Mouse (Mus musculus): Measurements from ENCODE around the gene Mapk10. TPM values are rescaled to one million over a fixed set of nuclear protein-coding genes. Genes with fewer than 3 reads are reported as not detected.

The Mapk10 gene
- total RNA-seq (2021) = 100 to 1,000 TPM; 302 to 323 TPM

- intact Hi-C loops (cut with DNase I) = no loop called here
- DNase-seq (ENCODE audit: extremely low spot score in 1 of 2, low spot score in 2 of 2) = peak; percentile 81 to 94
Observed at GRCm38 (mm10) chr5:103211101-103211848, at the start of gene Mapk10. Gene Mapk10, minus strand, starts transcription at chr5:103211334.

GRCm38 (mm10) chr5:103256144-103256543, 45.0 kb upstream of the Mapk10 start:
- intact Hi-C loops (cut with DNase I) = no loop called here
- no peak for DNase-seq (ENCODE audit: extremely low spot score in 1 of 2, low spot score in 2 of 2)

- intact Hi-C loops (cut with DNase I) = no loop called here
- no peak for DNase-seq (ENCODE audit: extremely low spot score in 1 of 2, low spot score in 2 of 2)
Observed at GRCm38 (mm10) chr5:103242430-103242829, 31.3 kb upstream of the Mapk10 start.

- no peak for DNase-seq (ENCODE audit: extremely low spot score in 1 of 2, low spot score in 2 of 2)
- intact Hi-C loops (cut with DNase I) = no loop called here
Observed at GRCm38 (mm10) chr5:103231822-103232221, 20.7 kb upstream of the Mapk10 start.

- DNase-seq (ENCODE audit: extremely low spot score in 1 of 2, low spot score in 2 of 2) = no peak
- intact Hi-C loops (cut with DNase I) = no loop called here
Observed at GRCm38 (mm10) chr5:103230334-103230733, 19.2 kb upstream of the Mapk10 start.

GRCm38 (mm10) chr5:103229321-103229720, 18.2 kb upstream of the Mapk10 start:
- DNase-seq (ENCODE audit: extremely low spot score in 1 of 2, low spot score in 2 of 2) = no peak
- intact Hi-C loops (cut with DNase I) = no loop called here

GRCm38 (mm10) chr5:103221997-103222396, 10.9 kb upstream of the Mapk10 start:
- intact Hi-C loops (cut with DNase I) = no loop called here
- DNase-seq (ENCODE audit: extremely low spot score in 1 of 2, low spot score in 2 of 2) = no peak

- DNase-seq (ENCODE audit: extremely low spot score in 1 of 2, low spot score in 2 of 2) = peak in 1 of 2 experiments; percentile 15
- intact Hi-C loops (cut with DNase I) = no loop called here
Observed at GRCm38 (mm10) chr5:103210644-103211043, 490 bp downstream of the Mapk10 start.

GRCm38 (mm10) chr5:103210018-103210417, 1.1 kb downstream of the Mapk10 start:
- DNase-seq (ENCODE audit: extremely low spot score in 1 of 2, low spot score in 2 of 2) = peak in 1 of 2 experiments; percentile 20
- intact Hi-C loops (cut with DNase I) = no loop called here

- DNase-seq (ENCODE audit: extremely low spot score in 1 of 2, low spot score in 2 of 2) = no peak
- intact Hi-C loops (cut with DNase I) = loop anchor here (5.0 kb wide), 3 partner anchors 47 to 187 kb away; no protein-coding TSS in a partner anchor
Observed at GRCm38 (mm10) chr5:103209486-103209885, 1.6 kb downstream of the Mapk10 start.

GRCm38 (mm10) chr5:103208869-103209268, 2.3 kb downstream of the Mapk10 start:
- peak in 1 of 2 experiments; percentile 46 for DNase-seq (ENCODE audit: extremely low spot score in 1 of 2, low spot score in 2 of 2)
- intact Hi-C loops (cut with DNase I) = loop anchor here (5.0 kb wide), 3 partner anchors 47 to 187 kb away; no protein-coding TSS in a partner anchor

GRCm38 (mm10) chr5:103208021-103208511, 3.1 kb downstream of the Mapk10 start:
- peak in 1 of 2 experiments; percentile 28 for DNase-seq (ENCODE audit: extremely low spot score in 1 of 2, low spot score in 2 of 2)
- intact Hi-C loops (cut with DNase I) = loop anchor here (5.0 kb wide), 3 partner anchors 46 to 186 kb away; no protein-coding TSS in a partner anchor

- DNase-seq (ENCODE audit: extremely low spot score in 1 of 2, low spot score in 2 of 2) = no peak
- intact Hi-C loops (cut with DNase I) = no loop called here
Observed at GRCm38 (mm10) chr5:103197796-103198325, 13.3 kb downstream of the Mapk10 start.

GRCm38 (mm10) chr5:103194549-103194948, 16.6 kb downstream of the Mapk10 start:
- intact Hi-C loops (cut with DNase I) = no loop called here
- no peak for DNase-seq (ENCODE audit: extremely low spot score in 1 of 2, low spot score in 2 of 2)

GRCm38 (mm10) chr5:103193700-103194099, 17.4 kb downstream of the Mapk10 start:
- intact Hi-C loops (cut with DNase I) = no loop called here
- DNase-seq (ENCODE audit: extremely low spot score in 1 of 2, low spot score in 2 of 2) = no peak

GRCm38 (mm10) chr5:103191577-103191976, 19.6 kb downstream of the Mapk10 start:
- intact Hi-C loops (cut with DNase I) = no loop called here
- DNase-seq (ENCODE audit: extremely low spot score in 1 of 2, low spot score in 2 of 2) = no peak

GRCm38 (mm10) chr5:103184256-103184655, 26.9 kb downstream of the Mapk10 start:
- DNase-seq (ENCODE audit: extremely low spot score in 1 of 2, low spot score in 2 of 2) = no peak
- intact Hi-C loops (cut with DNase I) = no loop called here

- intact Hi-C loops (cut with DNase I) = no loop called here
- DNase-seq (ENCODE audit: extremely low spot score in 1 of 2, low spot score in 2 of 2) = no peak
Observed at GRCm38 (mm10) chr5:103181622-103182021, 29.5 kb downstream of the Mapk10 start.

- intact Hi-C loops (cut with DNase I) = no loop called here
Observed at GRCm38 (mm10) chr5:103177010-103177409, 34.1 kb downstream of the Mapk10 start.

GRCm38 (mm10) chr5:103175989-103176388, 35.1 kb downstream of the Mapk10 start:
- intact Hi-C loops (cut with DNase I) = no loop called here
- no peak for DNase-seq (ENCODE audit: extremely low spot score in 1 of 2, low spot score in 2 of 2)

More at GRCm38 (mm10) chr5:103177010-103177409, 34.1 kb downstream of the Mapk10 start:
- no peak for DNase-seq (ENCODE audit: extremely low spot score in 1 of 2, low spot score in 2 of 2)

Data from left cerebral cortex, postnatal 10 days (tissue).